Mouse (Mus musculus): ENCODE results near the gene Galk1.

GRCm38 (mm10) chr11:116012262-116012947 is at the start of gene Galk1:
- TF ChIP-seq CTCF (IDR thresholded peaks at IDR 0.05; ENCODE audit: control insufficient read depth, insufficient read depth, insufficient read length): no peak
- no peak for TF ChIP-seq MYOD1 (IDR thresholded peaks at IDR 0.05; ENCODE audit: control insufficient read depth, insufficient read length, low read depth)
